Mouse (Mus musculus) stomach, postnatal 0 days (tissue): ENCODE results near the gene Tsen34. TPM values are rescaled to one million over a fixed set of nuclear protein-coding genes. Genes with fewer than 3 reads are reported as not detected.

Experiments used
- ATAC-seq: fragments of 200-750 bp; cut with Nextera tagmentation; 2 replicates; pipeline ENCODE4 v1.8.0; 2017; ENCODE audit not compliant: low FRiP score, low TSS enrichment
- DNase-seq: peaks from one replicate; pipeline ENCODE4 v3.0.0-alpha.2; 2016; ENCODE audit warnings: low spot score
- H3K27ac ChIP-seq: fragments of 300-500 bp; sonication (generic); replicated peaks from 2 replicates; pipeline ENCODE4 v1.5.1; 2014; ENCODE audit warnings: mild to moderate bottlenecking, control low read depth
- H3K27me3 ChIP-seq: fragments of 300-500 bp; sonication (generic); 2 replicates; pipeline ENCODE4 v1.6.1; 2014; ENCODE audit warnings: low read length; ENCODE audit not compliant: control insufficient read depth, insufficient read depth
- H3K36me3 ChIP-seq: fragments of 300-500 bp; sonication (generic); 2 replicates; pipeline ENCODE4 v1.6.1; 2014; ENCODE audit warnings: low read length, mixed read lengths; ENCODE audit not compliant: control insufficient read depth, insufficient read depth
- H3K4me1 ChIP-seq: fragments of 300-500 bp; sonication (generic); replicated peaks from 2 replicates; pipeline ENCODE4 v1.6.1; 2014; ENCODE audit warnings: antibody characterized with exemption; ENCODE audit not compliant: control insufficient read depth, insufficient read depth
- H3K4me2 ChIP-seq: fragments of 300-500 bp; sonication (generic); replicated peaks from 2 replicates; pipeline ENCODE4 v1.6.1; 2014; ENCODE audit warnings: low read depth, mild to moderate bottlenecking, control low read depth, moderate library complexity
- H3K4me3 ChIP-seq: fragments of 300-500 bp; sonication (generic); 2 replicates; pipeline ENCODE4 v1.5.1; 2014; ENCODE audit warnings: low read depth, low read length, control low read depth
- H3K9ac ChIP-seq: fragments of 300-500 bp; sonication (generic); 2 replicates; pipeline ENCODE4 v1.6.1; 2014; ENCODE audit warnings: mild to moderate bottlenecking, low read length, control low read depth, mixed read lengths
- H3K9me3 ChIP-seq: fragments of 300-500 bp; sonication (generic); 2 replicates; pipeline ENCODE4 v1.6.1; 2016; ENCODE audit warnings: low read length; ENCODE audit not compliant: control insufficient read depth
- CTCF ChIP-seq: IDR thresholded peaks from 2 replicates; pipeline ENCODE4 v1.5.1; 2016; ENCODE audit warnings: antibody characterized with exemption, low read depth, mild to moderate bottlenecking, moderate library complexity
- EP300 ChIP-seq: optimal IDR thresholded peaks from 2 replicates; pipeline ENCODE3; 2016; ENCODE audit warnings: antibody characterized with exemption
- WGBS: fragments of 180-500 bp; shearing (Covaris S2); extraction: QIAGEN DNeasy Blood & Tissue Kit; methylation state at CpG from one replicate; pipeline ENCODE4 v1.1.7; 2014; 5-methylcytosine and 5-hydroxymethylcytosine counted together
- polyA plus RNA-seq: library from polyadenylated mRNA; unstranded; fragments of >200 nt; fragmentation: Nextera tagmentation; extraction: Ambion mirVana; gene quantifications from 2 replicates; pipeline ENCODE4 v1.2.1, GENCODE M21; 2015

The Tsen34 gene
- polyA plus RNA-seq, 1 experiment from 2014 or later = 143 TPM

GRCm38 (mm10) chr7:3665215-3666114, 27.2 kb upstream of the Tsen34 start, which contains the start of gene Leng1:
Gene Leng1 (minus strand): TSS chr7:3665840.
- DNase-seq (peak; percentile 96), ATAC-seq (peak; percentile 98)
- peak within 1 kb of the TSS; percentile 63 for H3K4me2 ChIP-seq
- peaks cover 14% of the 10 kb centered on the region for H3K36me3 ChIP-seq
- H3K4me3 ChIP-seq = peak within 1 kb of the TSS; percentile 64
- no peaks in the 10 kb centered on the region for H3K4me1 ChIP-seq
- no peaks in the 10 kb centered on the region for H3K27me3 ChIP-seq
- H3K9me3 ChIP-seq = no peaks in the 10 kb centered on the region
- H3K9ac ChIP-seq = peak within 1 kb of the TSS; percentile 78
- 3% methylated on average over 45 of the region's 45 CpGs for WGBS
- H3K27ac ChIP-seq = peak within 1 kb of the TSS; percentile 91
- TF ChIP-seq CTCF (no peak), EP300 (no peak)

DNA sequence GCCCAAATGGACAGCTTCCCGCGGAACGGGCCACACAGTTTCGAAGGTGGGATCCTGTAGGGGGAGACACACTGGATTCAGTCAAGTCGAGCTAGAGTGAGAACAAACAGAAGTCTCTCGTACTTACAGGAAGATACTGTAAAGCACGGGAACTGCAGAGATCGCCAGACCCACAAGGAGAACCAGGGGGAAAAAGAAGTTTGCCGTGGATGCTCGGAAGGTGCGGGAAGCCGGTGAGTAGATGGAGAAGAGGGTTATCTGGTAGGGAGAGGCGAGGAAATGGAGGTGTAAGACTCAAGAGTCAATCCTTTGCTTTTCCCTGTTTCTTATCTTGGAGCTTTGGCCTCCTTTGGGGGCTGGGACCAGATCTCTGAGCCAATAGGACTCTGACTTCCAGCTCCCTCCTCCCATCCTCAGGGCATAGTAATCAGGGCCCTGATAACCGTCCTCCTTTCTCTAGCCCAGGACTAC, 25.7 kb upstream of the Tsen34 start:
- Histone ChIP-seq H3K9me3 (no peaks in the 10 kb centered on the region), H3K4me1 (no peaks in the 10 kb centered on the region), H3K9ac (no peak overlapping the region), H3K27ac (no peak overlapping the region), H3K4me3 (no peak overlapping the region), H3K36me3 (peaks cover 7% of the 10 kb centered on the region; the same call in 1 of the 2 replicates), H3K4me2 (no peak overlapping the region), H3K27me3 (no peaks in the 10 kb centered on the region)
- TF ChIP-seq CTCF = peak; percentile 46
- no peak for TF ChIP-seq EP300
- no peak for ATAC-seq
- DNase-seq = peak; percentile 44
- WGBS = 23% methylated on average over 14 of the region's 14 CpGs

DNA sequence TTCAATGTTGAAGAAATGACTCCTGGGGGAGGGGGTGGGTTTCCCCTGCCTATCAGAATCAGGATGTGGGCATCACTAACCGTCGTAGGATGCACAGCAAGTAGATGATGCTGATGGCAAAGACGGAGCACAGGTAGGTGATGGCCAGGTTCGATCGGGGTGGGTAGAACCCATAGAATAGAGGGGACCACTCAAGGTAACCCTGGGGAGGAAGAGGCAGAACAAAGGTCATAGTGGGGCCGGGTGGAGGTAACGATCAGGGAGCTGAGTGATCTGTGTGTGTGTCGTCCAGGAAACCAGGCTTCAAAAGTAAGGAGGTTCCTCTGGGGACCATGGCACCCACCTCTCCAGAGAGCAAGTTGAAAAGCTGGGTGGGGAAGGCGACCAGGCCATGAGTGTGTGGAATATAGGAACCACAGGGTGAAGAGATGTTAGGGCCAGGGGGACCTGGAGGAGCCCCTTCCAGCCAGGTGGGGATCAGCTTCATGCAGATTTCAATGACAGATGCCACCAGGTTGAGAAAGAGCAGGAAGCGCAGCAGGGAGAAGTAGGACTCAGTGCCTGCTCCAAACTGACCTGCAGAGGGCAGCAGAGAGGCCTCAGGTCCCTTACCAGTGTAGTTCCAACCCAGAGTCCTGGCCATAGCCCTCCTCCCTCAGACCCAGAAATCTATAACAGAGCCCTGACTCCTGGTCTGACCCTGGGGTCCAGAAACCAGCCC, 18.0 kb upstream of the Tsen34 start:
- WGBS = 67% methylated on average over 10 of the region's 10 CpGs
- ATAC-seq = peak; percentile 75
- H3K4me2 ChIP-seq = no peak overlapping the region

GRCm38 (mm10) chr7:3675228-3675548, 17.5 kb upstream of the Tsen34 start:
- H3K36me3 ChIP-seq = no peaks in the 10 kb centered on the region
- TF ChIP-seq CTCF = no peak
- no peak for TF ChIP-seq EP300

More for the DNA sequence above, 18.0 kb upstream of the Tsen34 start:
- no peak for TF ChIP-seq EP300
- peak; percentile 91 for TF ChIP-seq CTCF
- DNase-seq = peak; percentile 87
- no peak overlapping the region for H3K9ac ChIP-seq
- H3K27ac ChIP-seq = 0 out of 2 replicates have a peak overlapping the region, but pooled peaks have one; percentile 30
- no peaks in the 10 kb centered on the region for H3K27me3 ChIP-seq
- H3K36me3 ChIP-seq = no peaks in the 10 kb centered on the region
- H3K9me3 ChIP-seq = no peaks in the 10 kb centered on the region
- no peak overlapping the region for H3K4me3 ChIP-seq
- no peaks in the 10 kb centered on the region for H3K4me1 ChIP-seq

DNA sequence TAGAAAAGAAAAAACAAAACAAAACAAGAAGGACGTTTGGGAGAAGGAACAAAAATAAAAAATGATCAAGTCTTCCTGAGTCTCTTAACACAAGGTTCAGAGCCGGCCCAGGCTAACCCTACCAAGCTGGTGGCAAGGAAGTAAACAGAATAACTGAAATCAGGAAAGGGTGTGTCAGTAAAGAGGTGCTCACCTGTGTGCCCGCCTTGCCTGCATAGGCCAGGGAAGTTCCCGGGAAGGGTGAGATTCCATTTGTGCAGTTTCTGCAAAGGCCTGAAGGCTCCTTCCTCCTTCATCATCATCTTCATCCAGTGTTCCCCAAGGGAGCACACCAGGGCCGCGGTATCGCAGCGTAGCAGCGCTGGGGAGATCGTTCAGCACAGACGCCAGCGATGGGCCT, 16.3 kb upstream of the Tsen34 start:
- Histone ChIP-seq H3K4me1 (no peaks in the 10 kb centered on the region), H3K9me3 (no peaks in the 10 kb centered on the region), H3K36me3 (no peaks in the 10 kb centered on the region), H3K27ac (peak overlapping the region; percentile 30), H3K4me3 (peak overlapping the region; percentile 38), H3K4me2 (peak overlapping the region; percentile 57), H3K9ac (peak overlapping the region; percentile 60), H3K27me3 (no peaks in the 10 kb centered on the region)
- peak; percentile 77 for ATAC-seq
- peak; percentile 54 for DNase-seq
- no peak for TF ChIP-seq EP300
- TF ChIP-seq CTCF = no peak
- 71% methylated on average over 12 of the region's 12 CpGs for WGBS

More at GRCm38 (mm10) chr7:3675228-3675548, 17.5 kb upstream of the Tsen34 start:
- Histone ChIP-seq H3K9ac (no peak overlapping the region), H3K27ac (0 out of 2 replicates have a peak overlapping the region, but pooled peaks have one; percentile 30), H3K27me3 (no peaks in the 10 kb centered on the region), H3K4me1 (no peaks in the 10 kb centered on the region), H3K9me3 (no peaks in the 10 kb centered on the region), H3K4me3 (no peak overlapping the region), H3K4me2 (no peak overlapping the region)
- ATAC-seq (no peak), DNase-seq (no peak)
- 70% methylated on average over 3 of the region's 3 CpGs for WGBS
